Mouse (Mus musculus) embryonic facial prominence, embryonic 13.5 days (tissue): ENCODE results near the gene Colq. TPM values are rescaled to one million over a fixed set of nuclear protein-coding genes. Genes with fewer than 3 reads are reported as not detected.

Source experiments
- ATAC-seq: fragments of 200-750 bp; cut with Nextera tagmentation; 2 replicates; pipeline ENCODE4 v1.8.0; 2017; ENCODE audit warnings: low read depth; ENCODE audit not compliant: insufficient number of reproducible peaks, insufficient read depth, low FRiP score, low TSS enrichment
- H3K27ac ChIP-seq: fragments of 300-500 bp; sonication (generic); 2 replicates; pipeline ENCODE4 v1.5.1; 2015; ENCODE audit warnings: moderate library complexity, mild to moderate bottlenecking, inconsistent platforms
- H3K27me3 ChIP-seq: fragments of 300-500 bp; sonication (generic); 2 replicates; pipeline ENCODE4 v1.6.1; 2015; ENCODE audit warnings: mild to moderate bottlenecking, inconsistent platforms
- H3K36me3 ChIP-seq: fragments of 300-500 bp; sonication (generic); 2 replicates; pipeline ENCODE4 v1.6.1; 2015; ENCODE audit warnings: mild to moderate bottlenecking, inconsistent platforms
- H3K4me1 ChIP-seq: fragments of 300-500 bp; sonication (generic); 2 replicates; pipeline ENCODE4 v1.6.1; 2015; ENCODE audit warnings: inconsistent platforms
- H3K4me2 ChIP-seq: fragments of 300-500 bp; sonication (generic); 2 replicates; pipeline ENCODE4 v1.6.1; 2015; ENCODE audit warnings: moderate library complexity, mild to moderate bottlenecking, inconsistent platforms
- H3K4me3 ChIP-seq: fragments of 300-500 bp; sonication (generic); 2 replicates; pipeline ENCODE4 v1.5.1; 2015; ENCODE audit warnings: mild to moderate bottlenecking, inconsistent platforms
- H3K9ac ChIP-seq: fragments of 300-500 bp; sonication (generic); 2 replicates; pipeline ENCODE4 v1.6.1; 2015; ENCODE audit warnings: mild to moderate bottlenecking, inconsistent platforms
- H3K9me3 ChIP-seq: fragments of 300-500 bp; sonication (generic); 2 replicates; pipeline ENCODE4 v1.6.1; 2016; ENCODE audit warnings: inconsistent platforms
- WGBS: fragments of 180-500 bp; shearing (Covaris S2); methylation state at CpG from one replicate; pipeline ENCODE4 v1.1.7; 2015; ENCODE audit warnings: mixed read lengths; 5-methylcytosine and 5-hydroxymethylcytosine counted together
- polyA plus RNA-seq: library from polyadenylated mRNA; unstranded; fragments of >200 nt; fragmentation: Nextera tagmentation; extraction: Ambion mirVana; gene quantifications from 2 replicates; pipeline ENCODE4 v1.2.1, GENCODE M21; 2015

The Colq gene
- polyA plus RNA-seq, 1 experiment from 2014 or later = 0.39 TPM

DNA sequence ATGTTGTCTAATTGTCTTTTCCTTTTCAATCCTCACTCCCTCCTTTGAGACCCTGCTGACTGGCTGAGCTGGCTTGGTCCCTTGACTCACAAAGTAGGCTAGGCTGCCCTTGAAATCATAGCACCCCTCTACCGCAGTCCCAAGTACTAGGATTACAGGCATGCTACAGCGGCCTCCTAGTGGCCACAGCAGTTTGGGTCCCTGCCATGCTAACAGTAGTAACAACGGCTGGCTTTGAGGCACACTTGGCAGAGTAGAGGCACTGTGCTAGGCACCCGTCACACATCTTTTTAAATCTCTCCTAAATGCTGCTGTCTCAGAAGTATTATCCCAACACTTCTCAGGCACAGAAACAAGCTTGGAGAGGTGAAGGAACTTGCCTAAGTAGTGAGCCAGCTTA, 104.7 kb downstream of the Colq start:
- no peak for ATAC-seq
- no peaks in the 10 kb centered on the region for H3K4me1 ChIP-seq
- no peak overlapping the region for H3K4me3 ChIP-seq
- no peaks in the 10 kb centered on the region for H3K9me3 ChIP-seq
- peaks cover 94% of the 10 kb centered on the region for H3K36me3 ChIP-seq
- 76% methylated on average over 4 of the region's 4 CpGs for WGBS
- no peak overlapping the region for H3K27ac ChIP-seq
- no peak overlapping the region for H3K9ac ChIP-seq
- H3K4me2 ChIP-seq = no peak overlapping the region
- H3K27me3 ChIP-seq = no peaks in the 10 kb centered on the region

DNA sequence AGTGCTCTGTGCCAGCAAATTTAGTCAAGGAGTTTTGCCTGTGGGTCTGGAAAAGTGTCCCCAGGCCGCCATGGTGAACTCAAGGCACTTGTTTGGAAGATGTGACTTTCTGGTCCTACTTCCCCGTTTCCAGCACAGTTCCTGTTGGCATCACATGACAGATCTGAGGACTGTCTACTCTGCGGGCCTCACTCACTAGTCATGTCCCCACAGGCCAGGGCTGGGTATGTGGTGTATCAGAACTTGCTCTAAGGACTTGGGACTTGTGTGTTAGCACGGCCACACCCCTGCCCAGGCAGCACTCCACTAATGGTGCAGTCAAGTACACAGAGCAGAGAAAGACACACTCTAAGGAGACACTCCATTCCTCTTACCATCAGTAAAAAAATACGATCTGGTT, 108.7 kb downstream of the Colq start:
- H3K27ac ChIP-seq = no peak overlapping the region
- H3K27me3 ChIP-seq = no peaks in the 10 kb centered on the region
- no peak overlapping the region for H3K9ac ChIP-seq
- WGBS = 88% methylated on average over 5 of the region's 5 CpGs
- no peaks in the 10 kb centered on the region for H3K9me3 ChIP-seq
- no peaks in the 10 kb centered on the region for H3K4me1 ChIP-seq
- no peak overlapping the region for H3K4me2 ChIP-seq
- no peak for ATAC-seq
- H3K36me3 ChIP-seq = peaks cover 93% of the 10 kb centered on the region
- no peak overlapping the region for H3K4me3 ChIP-seq

DNA sequence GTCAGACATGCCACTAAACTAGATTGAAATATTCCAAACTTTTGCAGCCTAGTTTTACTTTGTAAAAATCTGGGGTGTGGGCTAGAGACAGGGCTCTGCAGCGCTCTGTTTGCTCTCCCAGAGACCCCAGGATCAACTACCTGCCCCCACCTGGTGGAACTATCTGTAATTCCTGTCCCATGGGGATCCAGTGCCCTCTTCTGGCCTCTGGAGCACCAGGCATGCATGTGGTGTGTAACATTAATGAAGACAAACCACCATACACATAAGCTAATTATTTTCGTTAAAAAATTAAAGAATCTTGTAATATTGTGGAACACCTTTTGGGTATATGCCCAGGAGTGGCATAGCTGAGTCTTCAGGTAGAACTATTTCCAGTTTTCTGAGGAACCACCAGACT, 117.8 kb downstream of the Colq start:
- peaks cover 3% of the 10 kb centered on the region for H3K36me3 ChIP-seq
- H3K9ac ChIP-seq = no peak overlapping the region
- no peak overlapping the region for H3K4me2 ChIP-seq
- no peak overlapping the region for H3K4me3 ChIP-seq
- no peaks in the 10 kb centered on the region for H3K4me1 ChIP-seq
- no peaks in the 10 kb centered on the region for H3K27me3 ChIP-seq
- WGBS = 72% methylated on average over 2 of the region's 2 CpGs
- no peaks in the 10 kb centered on the region for H3K9me3 ChIP-seq
- no peak overlapping the region for H3K27ac ChIP-seq
- no peak for ATAC-seq

Other genes with a start within 250 kb of the Colq start
- gene Sh3bp5, start 155.3 kb downstream of the Colq start, polyA plus RNA-seq = 39.5 and 40.1 TPM in 2 replicates
- gene Eaf1, start 96.9 kb downstream of the Colq start, polyA plus RNA-seq = 24.9 and 26.8 TPM in 2 replicates
- gene Mettl6, start 96.3 kb downstream of the Colq start, polyA plus RNA-seq = 73.8 and 81.4 TPM in 2 replicates
- gene Gm49387, start 49.5 kb upstream of the Colq start, polyA plus RNA-seq = 0.78 and 1.1 TPM in 2 replicates
- 32.2 and 33.5 TPM in 2 replicates for gene Btd, start 49.7 kb upstream of the Colq start, polyA plus RNA-seq
- gene Hacl1, start 49.9 kb upstream of the Colq start, polyA plus RNA-seq = 12.3 and 14.5 TPM in 2 replicates
- gene Ankrd28, start 239.3 kb upstream of the Colq start, polyA plus RNA-seq = 10.6 and 10.9 TPM in 2 replicates